Mouse (Mus musculus) Patski (cell line): Measurements from ENCODE around the gene Bri3bp. TPM values are rescaled to one million over a fixed set of nuclear protein-coding genes. Genes with fewer than 3 reads are reported as not detected.

Source experiments
- ATAC-seq: fragments of 100-300 bp; one replicate; pipeline ENCODE4 v1.8.0; 2021
- CTCF ChIA-PET: fragments of 350-600 bp; sonication (Branson Sonifier 250); formaldehyde crosslinking; loops from one replicate; lab custom pipeline; 2022; ENCODE audit warnings: inconsistent platforms; lab: Charles Lee
- POLR2A ChIA-PET: fragments of 350-600 bp; sonication (Branson Sonifier 250); formaldehyde crosslinking; loops from one replicate; lab custom pipeline; 2022; ENCODE audit warnings: antibody characterized with exemption, inconsistent platforms; lab: Charles Lee
- DNase-seq: peaks from one replicate; pipeline ENCODE4 v3.0.0-alpha.2; 2011; ENCODE audit warnings: low read depth, low spot score
- H3K27me3 ChIP-seq: fragments of 371-371 bp; one replicate; pipeline ENCODE4 v1.5.1; 2021
- CTCF ChIP-seq: fragments of 100-300 bp; IDR thresholded peaks from one replicate; pipeline ENCODE4 v1.5.1; 2021
- in situ Hi-C: fragments of 300-500 bp; cut with MboI; formaldehyde crosslinking; loops from 3 replicates; pipeline ENCODE4 v1.11.1; 2018; ENCODE audit warnings: low pct_unique_long_range_greater_than_20kb, mixed read lengths
- polyA plus RNA-seq: library from polyadenylated mRNA; unstranded; gene quantifications from one replicate; pipeline ENCODE4 v1.2.3, GENCODE M21; 2021

Bri3bp gene
- polyA plus RNA-seq, 1 experiment from 2014 or later: 83.7 TPM

- no peak for TF ChIP-seq CTCF
- no peaks in the 10 kb centered on the region for H3K27me3 ChIP-seq
- ATAC-seq: no peak
- in situ Hi-C loops: no loop called here
- CTCF ChIA-PET: interaction anchor here (1.4 to 2.7 kb wide), 3 partner anchors 19 to 77 kb away, joined by 3 to 9 read pairs (median 3); no protein-coding TSS in a partner anchor
- POLR2A ChIA-PET: no interaction called here
- DNase-seq: no peak
These were observed 49.7 kb downstream of the Bri3bp start for GRCm38 (mm10) chr5:125491107-125491506.

- no peaks in the 10 kb centered on the region for H3K27me3 ChIP-seq
- ATAC-seq: no peak
- in situ Hi-C loops: no loop called here
- ChIA-PET POLR2A (no interaction called here), CTCF (interaction anchor here (2.7 kb wide), 1 partner anchor 17 kb away, joined by 9 read pairs; no protein-coding TSS in a partner anchor)
- DNase-seq: no peak
- no peak for TF ChIP-seq CTCF
These were observed 51.2 kb downstream of the Bri3bp start for GRCm38 (mm10) chr5:125492379-125493092.

- no peak for DNase-seq
- in situ Hi-C loops: no loop called here
- no peak for TF ChIP-seq CTCF
- POLR2A ChIA-PET: no interaction called here
- ATAC-seq: no peak
- CTCF ChIA-PET: no interaction called here
- no peaks in the 10 kb centered on the region for H3K27me3 ChIP-seq
These were observed 51.7 kb downstream of the Bri3bp start for GRCm38 (mm10) chr5:125493093-125493423.

GRCm38 (mm10) chr5:125495655-125496054, 54.3 kb downstream of the Bri3bp start:
- no peak for DNase-seq
- ATAC-seq: no peak
- CTCF ChIA-PET: interaction anchor here (1.1 to 1.2 kb wide), 2 partner anchors 13 to 15 kb away, joined by 3 to 4 read pairs; no protein-coding TSS in a partner anchor
- H3K27me3 ChIP-seq: no peaks in the 10 kb centered on the region
- POLR2A ChIA-PET: interaction anchor here (0.6 kb wide), 1 partner anchor 112 kb away, joined by 4 read pairs; no protein-coding TSS in a partner anchor
- in situ Hi-C loops: no loop called here
- no peak for TF ChIP-seq CTCF

- no peaks in the 10 kb centered on the region for H3K27me3 ChIP-seq
- no peak for DNase-seq
- in situ Hi-C loops: no loop called here
- POLR2A ChIA-PET: interaction anchor here (1.0 kb wide), 1 partner anchor 89 kb away, joined by 3 read pairs; no protein-coding TSS in a partner anchor
- ATAC-seq: peak; percentile 81
- peak; percentile 82 for TF ChIP-seq CTCF
- CTCF ChIA-PET: interaction anchor here (0.6 to 1.7 kb wide), 9 partner anchors 8 to 86 kb away, joined by 3 to 15 read pairs (median 4); no protein-coding TSS in a partner anchor
These were observed 56.6 kb downstream of the Bri3bp start for GRCm38 (mm10) chr5:125497821-125498600.

DNA sequence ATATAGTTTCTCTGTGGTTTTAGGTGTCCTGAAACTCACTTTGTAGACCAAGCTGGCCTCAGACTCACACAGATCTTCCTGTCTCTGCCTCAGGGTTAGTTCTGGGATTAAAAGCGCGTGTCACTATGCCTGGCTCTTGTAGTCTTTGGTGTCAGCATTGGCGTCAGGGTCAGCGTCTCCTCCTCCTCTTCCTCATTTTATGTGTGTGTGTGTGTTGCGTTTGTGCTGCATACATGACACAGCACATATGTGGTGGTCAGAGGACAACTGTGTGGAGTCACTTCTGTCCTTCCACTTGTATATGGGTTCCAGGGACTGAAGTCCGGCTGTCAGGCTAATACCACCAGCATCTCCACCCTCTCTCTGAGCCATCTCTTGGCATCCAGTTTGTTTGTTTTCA, 60.1 kb downstream of the Bri3bp start:
- ChIA-PET POLR2A (no interaction called here), CTCF (no interaction called here)
- no peak for DNase-seq
- no peak for TF ChIP-seq CTCF
- no peak for ATAC-seq
- no peaks in the 10 kb centered on the region for H3K27me3 ChIP-seq
- in situ Hi-C loops: no loop called here

DNA sequence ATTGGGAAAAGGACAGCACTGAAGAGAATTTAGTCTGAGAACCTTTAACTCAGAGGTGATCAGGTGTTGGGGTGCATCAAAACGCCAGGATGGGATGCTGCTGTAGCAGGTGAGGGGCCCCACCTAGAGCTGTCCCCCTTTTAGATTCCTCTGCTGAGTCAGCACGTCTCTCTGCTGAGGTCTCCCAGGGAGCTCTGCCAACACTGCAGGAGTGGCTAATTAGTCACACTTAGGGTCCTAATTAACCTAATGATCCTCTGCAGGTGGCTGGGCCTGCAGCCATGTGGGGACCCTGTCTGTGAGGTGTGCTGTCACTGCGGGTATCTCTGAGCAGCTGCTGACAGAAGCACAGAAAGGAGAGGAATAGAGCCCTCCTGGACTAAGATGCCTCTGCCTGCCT, 60.8 kb downstream of the Bri3bp start:
- no peaks in the 10 kb centered on the region for H3K27me3 ChIP-seq
- DNase-seq (no peak), ATAC-seq (no peak)
- TF ChIP-seq CTCF: no peak
- ChIA-PET CTCF (no interaction called here), POLR2A (interaction anchor here (0.6 kb wide), 1 partner anchor 416 kb away, joined by 4 read pairs; no protein-coding TSS in a partner anchor)
- in situ Hi-C loops: no loop called here

DNA sequence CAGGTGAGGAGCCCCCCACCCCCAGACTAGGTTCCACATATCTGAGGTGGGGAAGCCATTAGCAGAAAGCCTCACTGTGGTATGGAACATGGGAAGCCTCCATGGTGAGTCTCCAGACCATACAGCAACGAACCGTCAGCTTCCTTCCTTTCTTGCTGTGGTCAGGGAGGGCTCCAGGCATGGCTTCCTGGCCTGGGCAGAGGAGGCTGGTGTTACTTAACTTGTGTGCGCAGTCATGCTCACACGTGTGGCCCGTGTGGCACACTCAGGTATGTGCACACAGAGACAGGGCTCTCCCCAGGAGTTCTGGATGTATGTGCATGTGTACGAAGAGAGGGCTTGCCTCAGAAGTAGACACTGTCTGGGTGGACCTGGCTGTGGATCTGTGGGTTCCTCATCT, 62.3 kb downstream of the Bri3bp start:
- ChIA-PET POLR2A (no interaction called here), CTCF (no interaction called here)
- no peak for ATAC-seq
- TF ChIP-seq CTCF: no peak
- DNase-seq: no peak
- H3K27me3 ChIP-seq: no peaks in the 10 kb centered on the region
- in situ Hi-C loops: no loop called here

- in situ Hi-C loops: no loop called here
- no peak for DNase-seq
- ChIA-PET POLR2A (no interaction called here), CTCF (no interaction called here)
- no peaks in the 10 kb centered on the region for H3K27me3 ChIP-seq
- no peak for ATAC-seq
- no peak for TF ChIP-seq CTCF
These were observed 63.3 kb downstream of the Bri3bp start for GRCm38 (mm10) chr5:125504692-125505091.

DNA sequence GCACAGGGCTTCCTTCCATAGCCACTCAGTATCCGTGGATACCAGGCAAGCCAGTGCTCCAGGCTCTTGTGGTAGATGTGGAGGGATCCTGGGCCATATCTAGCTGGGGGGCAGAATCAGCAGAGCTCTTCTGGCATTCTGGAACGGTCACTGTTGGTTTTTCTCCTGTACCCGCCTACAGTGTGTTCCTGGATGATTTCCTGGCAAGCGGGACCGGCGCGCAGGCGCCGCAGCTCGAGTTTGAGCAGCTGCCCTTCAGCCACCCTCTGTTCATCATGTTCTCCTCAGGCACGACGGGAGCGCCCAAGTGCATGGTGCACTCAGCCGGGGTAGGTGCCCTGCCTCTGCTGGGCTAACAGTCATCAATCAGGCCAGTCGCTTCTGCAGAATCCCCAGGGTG, 64.6 kb downstream of the Bri3bp start:
- TF ChIP-seq CTCF: no peak
- ChIA-PET CTCF (interaction anchor here (1.0 kb wide), 1 partner anchor 8 kb away, joined by 3 read pairs; no protein-coding TSS in a partner anchor), POLR2A (no interaction called here)
- in situ Hi-C loops: no loop called here
- DNase-seq (no peak), ATAC-seq (no peak)
- no peaks in the 10 kb centered on the region for H3K27me3 ChIP-seq
